ENCODE assay signal across 10 mouse cellular contexts in genomic region chr4:141246998-141247350, GRCm38 (mm10). TPM values are rescaled to one million over a fixed set of nuclear protein-coding genes. Genes with fewer than 3 reads are reported as not detected.
DNase-seq lines count a peak whose midpoint lies in the region; ATAC-seq and TF ChIP-seq lines count a peak whose summit lies in the region.
"Had no signal": no experiment of that assay in that cellular context is flagged by ENCODE, and none has a peak within 500 bp of the region (broad histone marks: within the 10 kb centered on the region; RNA-seq: fewer than 3 reads in every experiment).

No protein-coding gene starts in this region.

- H3K27ac ChIP-seq in layer of hippocampus, adult 2 months: peak overlapping the region; percentile 73
- no peak overlapping the region for H3K27ac ChIP-seq in embryonic facial prominence, embryonic 14.5 days (replicated peaks; ENCODE audit: low read depth, low read length)
- no peak overlapping the region for H3K27ac ChIP-seq in hindbrain, postnatal 0 days
- no peak overlapping the region for H3K27ac ChIP-seq in neural tube, embryonic 14.5 days (ENCODE audit: low read depth, low read length)

- peaks cover 42% of the 10 kb centered on the region for H3K4me1 ChIP-seq in embryonic facial prominence, embryonic 14.5 days (ENCODE audit: control insufficient read depth, insufficient read depth, low read length)
- peaks cover 18% of the 10 kb centered on the region; the same call in 1 of the 2 replicates for H3K4me1 ChIP-seq in hindbrain, postnatal 0 days (ENCODE audit: insufficient read depth, low read length)
- peaks cover 25% of the 10 kb centered on the region for H3K4me1 ChIP-seq in neural tube, embryonic 14.5 days (ENCODE audit: control insufficient read depth, insufficient read depth, low read length)

- H3K27me3 ChIP-seq in embryonic facial prominence, embryonic 14.5 days (replicated peaks; ENCODE audit: control insufficient read depth, insufficient read depth, low read length): peaks cover 45% of the 10 kb centered on the region
- H3K27me3 ChIP-seq in hindbrain, postnatal 0 days (ENCODE audit: insufficient read depth, low read length): peaks cover 17% of the 10 kb centered on the region
- peaks cover 29% of the 10 kb centered on the region for H3K27me3 ChIP-seq in neural tube, embryonic 14.5 days (ENCODE audit: control insufficient read depth, insufficient read depth, low read length)

- no peak for DNase-seq in layer of hippocampus, adult 2 months (ENCODE audit: low spot score in 2 of 2)
- DNase-seq in layer of hippocampus, adult 9-10 months (ENCODE audit: low spot score): no peak
- DNase-seq in embryonic facial prominence, embryonic 14.5 days (ENCODE audit: low spot score): no peak
- no peak for DNase-seq in hindbrain, postnatal 0 days (ENCODE audit: low spot score)
- no peak for DNase-seq in layer of hippocampus, adult 9-11 months
- DNase-seq in spleen, adult 18-20 months: no peak
- DNase-seq: thymus, postnatal 36 days had no signal

- no peak for ATAC-seq in embryonic facial prominence, embryonic 14.5 days (ENCODE audit: low read depth)
- ATAC-seq in hindbrain, postnatal 0 days: no peak
- ATAC-seq in neural tube, embryonic 14.5 days (ENCODE audit: low read depth): no peak
- ATAC-seq in cerebellum, adult (ENCODE audit: insufficient number of reproducible peaks, low FRiP score, low TSS enrichment): no peak

- TF ChIP-seq CTCF in layer of hippocampus, adult 2 months (conservative IDR thresholded peaks at IDR 0.05): no peak
- TF ChIP-seq CTCF in hindbrain, postnatal 0 days (IDR thresholded peaks at IDR 0.05; ENCODE audit: low read depth): no peak

- 0 out of 2 replicates have a peak, but pooled peaks cover 8% of the 10 kb centered on the region for H3K36me3 ChIP-seq in embryonic facial prominence, embryonic 14.5 days (ENCODE audit: control insufficient read depth, insufficient read depth, low read length)
- H3K36me3 ChIP-seq in hindbrain, postnatal 0 days (ENCODE audit: insufficient read depth, low read length): no peaks in the 10 kb centered on the region
- no peaks in the 10 kb centered on the region for H3K36me3 ChIP-seq in neural tube, embryonic 14.5 days (ENCODE audit: control insufficient read depth, insufficient read depth, low read length)

- peak overlapping the region; percentile 64 for H3K4me2 ChIP-seq in embryonic facial prominence, embryonic 14.5 days (ENCODE audit: low read depth, low read length)
- peak overlapping the region; percentile 61; the same call in 1 of the 2 replicates for H3K4me2 ChIP-seq in hindbrain, postnatal 0 days (ENCODE audit: low read depth, low read length)
- peak overlapping the region; percentile 49 for H3K4me2 ChIP-seq in neural tube, embryonic 14.5 days (ENCODE audit: low read depth, low read length)

- peak overlapping the region; percentile 59 for H3K9ac ChIP-seq in embryonic facial prominence, embryonic 14.5 days (ENCODE audit: low read depth, low read length)
- H3K9ac ChIP-seq in hindbrain, postnatal 0 days (replicated peaks; ENCODE audit: low read length): no peak overlapping the region
- H3K9ac ChIP-seq in neural tube, embryonic 14.5 days (replicated peaks; ENCODE audit: low read depth, low read length): no peak overlapping the region

- H3K4me3 ChIP-seq in layer of hippocampus, adult 2 months: peak overlapping the region; percentile 5; the same call in 1 of the 2 replicates
- H3K4me3 ChIP-seq in embryonic facial prominence, embryonic 14.5 days (ENCODE audit: low read depth, low read length): peak overlapping the region; percentile 41
- no peak overlapping the region for H3K4me3 ChIP-seq in hindbrain, postnatal 0 days (ENCODE audit: low read length)
- no peak overlapping the region; the same call in 1 of the 2 replicates for H3K4me3 ChIP-seq in neural tube, embryonic 14.5 days (ENCODE audit: low read depth, low read length)

- 4% methylated on average over 15 of the region's 17 CpGs for WGBS in embryonic facial prominence, embryonic 14.5 days
- 5% methylated on average over 17 of the region's 17 CpGs for WGBS in hindbrain, postnatal 0 days
- 1% methylated on average over 17 of the region's 17 CpGs for WGBS in neural tube, embryonic 14.5 days

- H3K9me3 ChIP-seq in embryonic facial prominence, embryonic 14.5 days (ENCODE audit: control insufficient read depth, low read length): no peaks in the 10 kb centered on the region
- no peaks in the 10 kb centered on the region for H3K9me3 ChIP-seq in hindbrain, postnatal 0 days (ENCODE audit: low read length)
- H3K9me3 ChIP-seq in neural tube, embryonic 14.5 days (ENCODE audit: control insufficient read depth, low read length): no peaks in the 10 kb centered on the region

RNA-seq across cellular contexts. Expression of gene Arhgef19, which starts 7.7 kb away (rescaled TPM):
- 10 to 100 TPM; 15.5 to 16.2 TPM for total RNA-seq in layer of hippocampus, adult 2 months (2021)
- polyA plus RNA-seq in embryonic facial prominence, embryonic 14.5 days (2014; fragmentation: Nextera tagmentation; extraction: Ambion mirVana): 17.4 and 17.7 TPM in 2 replicates
- 1.2 and 2.3 TPM in 2 replicates for total RNA-seq in hindbrain, postnatal 0 days (2014; rRNA removed)
- 1.2 TPM in 2 replicates for polyA plus RNA-seq in hindbrain, postnatal 0 days (2015; fragmentation: Nextera tagmentation; extraction: Ambion mirVana)
- 0.68 and 1.6 TPM in 2 replicates for polyA plus RNA-seq in neural tube, embryonic 14.5 days (2014; fragmentation: Nextera tagmentation; extraction: Ambion mirVana)

RNA-seq across cellular contexts. Expression of gene Rsg1, which starts 33.2 kb away (rescaled TPM):
- 1 to 10 TPM; 2.5 to 5.4 TPM for total RNA-seq in layer of hippocampus, adult 2 months (2021)
- 5.1 and 5.2 TPM in 2 replicates for polyA plus RNA-seq in embryonic facial prominence, embryonic 14.5 days (2014; fragmentation: Nextera tagmentation; extraction: Ambion mirVana)
- total RNA-seq in hindbrain, postnatal 0 days (2014; rRNA removed): 2.4 and 8.7 TPM in 2 replicates
- polyA plus RNA-seq in hindbrain, postnatal 0 days (2015; fragmentation: Nextera tagmentation; extraction: Ambion mirVana): 3.9 and 4.3 TPM in 2 replicates
- polyA plus RNA-seq in neural tube, embryonic 14.5 days (2014; fragmentation: Nextera tagmentation; extraction: Ambion mirVana): 8.5 and 9.2 TPM in 2 replicates
- total RNA-seq: gastrocnemius, postnatal 36 days had no signal

RNA-seq across cellular contexts. Expression of gene Epha2, which starts 54.1 kb away (rescaled TPM):
- 1 to 10 TPM in 1 of 2 experiments, under 1 TPM in 1; 0.86 to 1.3 TPM for total RNA-seq in layer of hippocampus, adult 2 months (2021)
- 2.1 and 4.2 TPM in 2 replicates for polyA plus RNA-seq in embryonic facial prominence, embryonic 14.5 days (2014; fragmentation: Nextera tagmentation; extraction: Ambion mirVana)
- total RNA-seq in hindbrain, postnatal 0 days (2014; rRNA removed): 1.6 and 3.5 TPM in 2 replicates
- polyA plus RNA-seq in hindbrain, postnatal 0 days (2015; fragmentation: Nextera tagmentation; extraction: Ambion mirVana): 0.44 and 0.46 TPM in 2 replicates
- 0.21 and 0.52 TPM in 2 replicates for polyA plus RNA-seq in neural tube, embryonic 14.5 days (2014; fragmentation: Nextera tagmentation; extraction: Ambion mirVana)

Comparison
In these comparisons a context has a peak if more than half of its experiments do, and no peak if none do; other contexts are left out.
1. H3K4me3 ChIP-seq: peak in layer of hippocampus, adult 2 months (single experiment) and embryonic facial prominence, embryonic 14.5 days (single experiment); none in hindbrain, postnatal 0 days (single experiment) and neural tube, embryonic 14.5 days (single experiment).
2. Peak in every context shown above with its lines, with median percentiles within 50 percentile points of each other: H3K4me2 ChIP-seq.